Mouse (Mus musculus) heart, postnatal 0 days (tissue): ENCODE results near the gene Atxn1.

Source experiments
- CTCF ChIP-seq: IDR thresholded peaks from 2 replicates; pipeline ENCODE4 v1.5.1; 2016; ENCODE audit warnings: antibody characterized with exemption, control low read depth, low read depth
- EP300 ChIP-seq: IDR thresholded peaks from 2 replicates; pipeline ENCODE4 v1.6.1; 2016; ENCODE audit warnings: antibody characterized with exemption, low read depth

- TF ChIP-seq CTCF = no peak
- no peak for TF ChIP-seq EP300
Observed at GRCm38 (mm10) chr13:45657176-45657575, 307.6 kb downstream of the Atxn1 start.
